Mouse (Mus musculus) frontal cortex, postnatal 25 days (tissue): ENCODE results near the gene Cluh.

ENCODE experiments used
- DNase-seq, 2 experiments: peaks; one replicate each; pipeline ENCODE4 v3.0.0; 2022; ENCODE audit warnings: low spot score in 2 of 2

Cluh gene

GRCm38 (mm10) chr11:74647966-74648365 lies 1.3 kb upstream of the Cluh start:
- no peak for DNase-seq

GRCm38 (mm10) chr11:74648676-74649075 lies 619 bp upstream of the Cluh start:
- no peak for DNase-seq

- DNase-seq = no peak
These were observed 604 bp downstream of the Cluh start for GRCm38 (mm10) chr11:74649647-74650551.

GRCm38 (mm10) chr11:74650576-74651100 lies 1.3 kb downstream of the Cluh start:
- DNase-seq = no peak

- DNase-seq = no peak
These were observed 3.5 kb downstream of the Cluh start for GRCm38 (mm10) chr11:74652791-74653191.

GRCm38 (mm10) chr11:74653385-74653784 lies 4.1 kb downstream of the Cluh start:
- no peak for DNase-seq

- no peak for DNase-seq
These were observed 6.6 kb downstream of the Cluh start for GRCm38 (mm10) chr11:74655941-74656340.

- no peak for DNase-seq
These were observed 11.0 kb downstream of the Cluh start for GRCm38 (mm10) chr11:74660336-74660735.

DNA sequence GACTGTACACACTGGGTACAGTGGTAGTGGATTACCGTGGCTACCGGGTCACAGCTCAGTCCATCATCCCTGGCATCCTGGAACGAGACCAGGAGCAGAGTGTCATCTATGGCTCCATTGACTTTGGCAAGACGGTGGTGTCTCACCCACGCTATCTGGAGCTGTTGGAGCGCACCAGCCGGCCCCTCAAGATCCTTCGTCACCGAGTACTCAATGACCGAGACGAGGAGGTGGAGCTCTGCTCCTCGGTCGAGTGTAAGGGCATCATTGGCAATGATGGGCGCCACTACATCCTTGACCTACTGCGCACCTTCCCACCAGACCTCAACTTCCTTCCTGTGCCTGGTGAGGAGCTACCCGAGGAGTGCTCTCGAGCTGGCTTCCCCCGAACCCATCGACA lies 12.3 kb downstream of the Cluh start:
- DNase-seq = no peak

DNA sequence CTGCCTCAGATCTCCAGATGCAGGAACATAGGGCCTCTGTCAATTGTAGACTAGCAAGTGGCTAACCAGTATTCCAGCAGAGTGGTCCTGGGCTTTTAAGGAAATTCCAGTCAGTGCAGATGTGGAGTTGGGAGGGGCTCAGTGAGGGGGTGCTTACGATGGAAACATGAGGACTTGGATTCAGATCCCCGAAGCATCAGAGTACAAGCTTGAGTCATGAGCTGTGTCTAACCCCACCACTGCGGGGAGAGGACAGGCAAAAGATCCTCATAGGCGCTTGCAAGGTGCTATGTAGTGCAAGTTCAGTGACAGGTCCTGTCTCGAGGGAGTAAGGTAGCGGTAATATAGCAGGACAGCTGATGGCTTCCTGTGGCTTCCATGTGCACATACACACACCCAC lies 12.9 kb downstream of the Cluh start:
- DNase-seq = no peak

- no peak for DNase-seq
These were observed 15.0 kb downstream of the Cluh start for GRCm38 (mm10) chr11:74664279-74664678.

- DNase-seq = peak in 1 of 2 experiments; percentile 2
These were observed 15.6 kb downstream of the Cluh start for GRCm38 (mm10) chr11:74664906-74665305.

DNA sequence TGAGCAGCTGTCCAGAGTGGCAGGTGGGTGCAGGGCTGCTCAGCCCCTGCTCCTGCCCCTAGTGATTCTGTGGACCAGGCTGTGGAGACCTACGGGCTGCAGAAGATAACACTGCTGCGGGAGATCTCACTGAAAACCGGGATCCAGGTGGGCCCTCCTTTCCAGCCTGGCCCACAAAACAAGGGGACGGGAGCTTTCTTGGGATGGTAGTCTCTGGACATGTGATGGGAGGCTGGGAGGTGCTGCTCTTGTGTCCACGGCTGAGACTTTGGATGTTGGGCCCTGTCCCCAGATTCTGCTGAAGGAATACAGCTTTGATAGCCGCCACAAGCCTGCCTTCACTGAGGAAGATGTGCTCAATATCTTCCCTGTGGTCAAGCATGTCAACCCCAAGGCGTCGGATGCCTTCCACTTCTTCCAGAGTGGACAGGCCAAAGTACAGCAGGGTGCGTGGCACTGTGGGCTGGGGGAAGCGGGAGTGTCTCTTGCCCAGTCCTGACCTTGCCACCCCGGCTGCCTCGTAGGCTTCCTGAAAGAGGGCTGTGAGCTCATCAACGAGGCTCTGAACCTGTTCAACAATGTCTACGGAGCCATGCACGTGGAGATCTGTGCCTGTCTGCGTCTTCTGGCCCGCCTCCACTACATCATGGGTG lies 16.5 kb downstream of the Cluh start:
- no peak for DNase-seq

DNA sequence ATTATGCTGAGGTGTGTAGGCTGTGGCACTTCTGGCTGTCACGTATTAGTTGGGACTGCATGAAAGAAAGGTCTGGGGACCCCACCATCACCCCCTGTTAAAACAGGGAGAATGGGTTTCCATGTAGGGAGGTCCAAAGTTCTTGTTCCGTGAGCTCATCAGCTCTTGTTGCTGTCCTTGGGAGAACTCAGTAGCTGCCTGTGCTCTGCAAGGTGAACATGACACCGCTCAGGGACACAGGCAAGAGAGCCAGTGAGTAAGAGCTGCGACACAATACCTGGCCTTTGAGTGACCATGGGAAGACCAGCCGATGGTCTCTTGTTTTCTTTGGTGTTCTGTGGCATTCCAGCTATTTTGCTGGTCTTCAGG lies 17.0 kb downstream of the Cluh start:
- DNase-seq = no peak

GRCm38 (mm10) chr11:74666776-74667581 lies 17.7 kb downstream of the Cluh start:
- DNase-seq = no peak

- no peak for DNase-seq
These were observed 18.3 kb downstream of the Cluh start for GRCm38 (mm10) chr11:74667582-74668010.

DNA sequence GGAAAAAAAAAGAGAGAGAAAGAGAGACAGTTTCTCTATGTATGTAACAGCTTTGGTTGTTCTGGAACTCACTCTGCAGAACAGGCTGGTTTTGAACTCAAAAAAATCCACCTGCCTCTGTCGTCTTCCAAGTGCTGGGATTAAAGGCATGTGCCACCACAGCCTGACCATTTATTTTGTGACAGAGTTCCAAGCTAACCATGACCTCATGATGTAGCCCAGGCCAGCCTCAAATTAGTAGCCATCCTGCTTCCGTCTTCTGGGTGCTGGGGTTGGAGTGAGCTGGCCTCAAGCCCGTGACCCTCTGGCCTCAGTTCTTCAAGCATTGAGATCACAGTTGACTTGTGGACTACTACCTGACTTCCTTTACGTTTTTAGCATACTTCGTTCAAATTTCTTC lies 19.2 kb downstream of the Cluh start:
- DNase-seq = no peak

DNA sequence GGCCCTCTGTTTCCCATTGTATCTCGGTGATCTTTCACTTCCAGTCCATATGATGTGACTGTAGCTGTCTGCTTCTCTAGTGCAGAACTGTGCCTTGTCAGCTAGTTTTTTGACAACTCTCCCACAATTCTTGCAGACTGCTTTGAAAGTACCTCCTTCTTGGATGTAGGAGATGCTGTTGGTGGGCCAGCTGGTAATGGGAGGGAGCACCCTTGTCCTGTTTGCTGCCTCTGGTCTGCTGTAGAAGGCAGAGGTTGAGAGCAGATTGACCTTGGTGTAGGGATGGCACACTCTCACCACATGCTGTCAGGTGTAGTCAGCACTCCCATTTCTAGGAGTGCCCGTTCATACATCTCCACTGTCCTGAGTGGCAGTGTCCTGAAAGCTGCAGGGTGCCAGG lies 19.7 kb downstream of the Cluh start:
- no peak for DNase-seq

DNA sequence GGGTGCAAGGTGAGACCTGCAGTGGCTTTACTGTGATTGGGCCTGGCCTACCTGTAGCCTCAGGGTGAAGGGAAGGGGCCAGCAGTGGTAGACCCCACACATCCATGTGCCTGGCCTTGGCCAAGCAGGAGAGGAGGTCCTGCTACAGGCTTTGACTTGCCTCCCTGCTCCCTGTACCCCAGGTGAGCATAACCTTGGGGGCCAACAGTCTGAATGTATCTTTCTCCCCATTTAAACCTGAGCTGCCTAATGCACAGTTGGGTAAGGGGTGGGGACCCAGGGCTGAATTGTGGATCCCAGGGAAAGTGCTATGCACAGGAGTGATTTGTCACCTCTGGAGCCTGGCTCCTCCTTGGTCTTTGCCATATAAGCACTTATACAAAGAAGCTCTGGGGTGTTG lies 20.9 kb downstream of the Cluh start:
- DNase-seq = no peak

DNA sequence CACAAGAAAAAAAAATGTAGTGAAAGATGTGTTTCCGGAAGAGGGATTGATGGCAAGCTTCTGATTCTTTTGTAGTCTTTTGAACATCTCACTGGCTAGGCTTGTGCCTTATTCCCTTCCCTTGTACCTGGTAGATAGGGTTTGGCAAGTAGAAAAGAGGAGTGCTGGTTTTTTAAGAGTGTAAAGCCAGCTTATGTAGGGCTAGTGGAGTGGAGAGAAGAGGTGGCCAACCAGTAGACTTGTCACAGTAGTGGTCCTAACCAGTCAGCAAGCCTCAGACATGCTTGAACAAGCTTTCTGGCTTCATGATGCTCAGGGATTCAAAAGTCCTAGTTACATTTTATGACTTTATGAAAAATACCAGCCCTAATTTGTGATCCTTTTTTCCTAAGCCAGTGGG lies 21.7 kb downstream of the Cluh start:
- DNase-seq = no peak

- DNase-seq = no peak
These were observed 22.5 kb downstream of the Cluh start for GRCm38 (mm10) chr11:74671839-74672238.

DNA sequence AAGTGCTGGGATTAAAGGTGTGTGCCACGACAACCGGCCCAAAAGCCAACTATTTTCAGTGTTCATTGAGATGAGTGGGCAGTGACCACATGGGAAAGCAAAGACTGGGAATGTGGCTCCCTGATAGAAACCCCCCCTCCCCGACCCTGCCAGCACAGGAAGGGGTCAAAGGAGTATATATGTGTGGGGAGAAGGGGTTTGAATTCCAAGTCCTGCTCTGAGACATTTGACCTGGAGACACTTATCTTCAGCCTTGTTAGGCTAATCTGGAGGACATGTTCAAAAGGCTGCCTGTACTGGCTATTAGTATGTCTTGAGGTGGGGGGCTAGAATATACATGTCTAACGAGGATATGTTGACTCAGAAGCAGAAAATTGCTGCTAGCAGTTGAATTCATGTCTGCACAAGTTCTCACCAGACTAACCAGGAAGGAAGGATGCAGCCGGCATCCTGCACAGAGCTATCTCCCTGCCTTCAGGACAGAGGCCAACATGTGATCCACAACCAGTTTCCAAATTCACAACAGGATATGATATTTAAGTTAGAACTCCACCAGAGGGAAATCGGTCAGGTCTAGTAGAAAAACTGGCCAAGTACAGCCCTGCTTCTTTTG lies 23.7 kb downstream of the Cluh start:
- no peak for DNase-seq
